Mouse (Mus musculus) heart, embryonic 15.5 days (tissue): ENCODE results near the gene Gal3st2. TPM values are rescaled to one million over a fixed set of nuclear protein-coding genes. Genes with fewer than 3 reads are reported as not detected.
"Not testable (repeated sequence)": the region's sequence is repeated elsewhere in the genome, so short reads cannot be mapped to it uniquely, and the experiment has no call there.

Experiments used
- ATAC-seq: fragments of 200-750 bp; cut with Nextera tagmentation; replicated peaks from 2 replicates; pipeline ENCODE4 v1.8.0; 2017; ENCODE audit warnings: low read depth, moderate TSS enrichment; ENCODE audit not compliant: insufficient number of reproducible peaks, insufficient read depth, low FRiP score
- H3K27ac ChIP-seq: fragments of 300-500 bp; sonication (generic); 2 replicates; pipeline ENCODE4 v1.5.1; 2015; ENCODE audit warnings: mild to moderate bottlenecking, inconsistent platforms
- H3K27me3 ChIP-seq: fragments of 300-500 bp; sonication (generic); 2 replicates; pipeline ENCODE4 v1.6.1; 2015; ENCODE audit warnings: inconsistent platforms
- H3K36me3 ChIP-seq: fragments of 300-500 bp; sonication (generic); 2 replicates; pipeline ENCODE4 v1.6.1; 2015; ENCODE audit warnings: mild to moderate bottlenecking, inconsistent platforms
- H3K4me1 ChIP-seq: fragments of 300-500 bp; sonication (generic); replicated peaks from 2 replicates; pipeline ENCODE4 v1.6.1; 2015; ENCODE audit warnings: inconsistent platforms
- H3K4me2 ChIP-seq: fragments of 300-500 bp; sonication (generic); 2 replicates; pipeline ENCODE4 v1.6.1; 2015; ENCODE audit warnings: inconsistent platforms, mild to moderate bottlenecking, moderate library complexity
- H3K4me3 ChIP-seq: fragments of 300-500 bp; sonication (generic); 2 replicates; pipeline ENCODE4 v1.5.1; 2015; ENCODE audit warnings: mild to moderate bottlenecking, inconsistent platforms
- H3K9ac ChIP-seq: fragments of 300-500 bp; sonication (generic); 2 replicates; pipeline ENCODE4 v1.6.1; 2015; ENCODE audit warnings: mild to moderate bottlenecking, inconsistent platforms
- H3K9me3 ChIP-seq: fragments of 300-500 bp; sonication (generic); replicated peaks from 2 replicates; pipeline ENCODE4 v1.6.1; 2016; ENCODE audit warnings: inconsistent platforms
- WGBS: fragments of 180-500 bp; shearing (Covaris S2); methylation state at CpG from one replicate; pipeline ENCODE4 v1.1.7; 2015; ENCODE audit warnings: mixed read lengths; 5-methylcytosine and 5-hydroxymethylcytosine counted together
- polyA plus RNA-seq: library from polyadenylated mRNA; unstranded; fragments of >200 nt; fragmentation: Nextera tagmentation; extraction: Ambion mirVana; gene quantifications from 2 replicates; pipeline ENCODE4 v1.2.1, GENCODE M21; 2015

Gene Gal3st2
- polyA plus RNA-seq, 1 experiment from 2014 or later, result 0.09 TPM

GRCm38 (mm10) chr1:93834671-93835150, 26.4 kb upstream of the Gal3st2 start:
- no peaks in the 10 kb centered on the region for H3K36me3 ChIP-seq
- H3K9ac ChIP-seq, result no peak overlapping the region
- H3K4me3 ChIP-seq, result no peak overlapping the region
- ATAC-seq, result no peak
- no peaks in the 10 kb centered on the region for H3K9me3 ChIP-seq
- H3K27ac ChIP-seq, result no peak overlapping the region
- no peaks in the 10 kb centered on the region for H3K27me3 ChIP-seq
- WGBS, result 83% methylated on average over 7 of the region's 7 CpGs
- H3K4me1 ChIP-seq, result no peaks in the 10 kb centered on the region
- no peak overlapping the region for H3K4me2 ChIP-seq

- Histone ChIP-seq H3K9me3 (no peaks in the 10 kb centered on the region), H3K9ac (no peak overlapping the region), H3K4me3 (no peak overlapping the region), H3K27ac (no peak overlapping the region), H3K4me1 (no peaks in the 10 kb centered on the region), H3K27me3 (no peaks in the 10 kb centered on the region), H3K36me3 (no peaks in the 10 kb centered on the region), H3K4me2 (no peak overlapping the region)
- WGBS, result 92% methylated on average over 4 of the region's 4 CpGs
- no peak for ATAC-seq
These were observed 25.9 kb upstream of the Gal3st2 start for GRCm38 (mm10) chr1:93835211-93835610.

- Histone ChIP-seq H3K27me3 (no peaks in the 10 kb centered on the region), H3K4me2 (no peak overlapping the region), H3K9ac (no peak overlapping the region), H3K9me3 (no peaks in the 10 kb centered on the region), H3K36me3 (no peaks in the 10 kb centered on the region), H3K4me3 (no peak overlapping the region), H3K4me1 (no peaks in the 10 kb centered on the region), H3K27ac (no peak overlapping the region)
- 79% methylated on average over 6 of the region's 6 CpGs for WGBS
- ATAC-seq, result no peak
These were observed 25.1 kb upstream of the Gal3st2 start for GRCm38 (mm10) chr1:93835876-93836531.

GRCm38 (mm10) chr1:93836532-93836913, 24.6 kb upstream of the Gal3st2 start:
- H3K27ac ChIP-seq, result no peak overlapping the region
- no peaks in the 10 kb centered on the region for H3K36me3 ChIP-seq
- H3K4me2 ChIP-seq, result no peak overlapping the region
- H3K27me3 ChIP-seq, result no peaks in the 10 kb centered on the region
- no peaks in the 10 kb centered on the region for H3K9me3 ChIP-seq
- WGBS, result 86% methylated on average over 2 of the region's 2 CpGs
- no peak overlapping the region for H3K9ac ChIP-seq
- no peak for ATAC-seq
- H3K4me3 ChIP-seq, result no peak overlapping the region
- H3K4me1 ChIP-seq, result no peaks in the 10 kb centered on the region

- H3K4me1 ChIP-seq, result no peaks in the 10 kb centered on the region
- H3K4me2 ChIP-seq, result no peak overlapping the region
- H3K9me3 ChIP-seq, result no peaks in the 10 kb centered on the region
- H3K4me3 ChIP-seq, result no peak overlapping the region
- no peaks in the 10 kb centered on the region for H3K36me3 ChIP-seq
- H3K9ac ChIP-seq, result no peak overlapping the region
- no peak overlapping the region for H3K27ac ChIP-seq
- no peaks in the 10 kb centered on the region for H3K27me3 ChIP-seq
- no peak for ATAC-seq
- 89% methylated on average over 8 of the region's 8 CpGs for WGBS
These were observed 23.8 kb upstream of the Gal3st2 start for GRCm38 (mm10) chr1:93837335-93837734.

- not testable (repeated sequence) for H3K9me3 ChIP-seq, H3K27ac ChIP-seq, H3K4me2 ChIP-seq, H3K36me3 ChIP-seq, H3K4me1 ChIP-seq, H3K9ac ChIP-seq, ATAC-seq, H3K4me3 ChIP-seq, H3K27me3 ChIP-seq
- WGBS, result 81% methylated on average over 8 of the region's 8 CpGs
These were observed 22.5 kb upstream of the Gal3st2 start for GRCm38 (mm10) chr1:93838569-93838968.

GRCm38 (mm10) chr1:93845766-93846366, 15.2 kb upstream of the Gal3st2 start:
- not testable (repeated sequence) for H3K9ac ChIP-seq, H3K4me1 ChIP-seq, H3K9me3 ChIP-seq, H3K27me3 ChIP-seq, H3K4me3 ChIP-seq, H3K4me2 ChIP-seq, ATAC-seq, H3K27ac ChIP-seq, H3K36me3 ChIP-seq
- WGBS, result 59% methylated on average over 1 of the region's 3 CpGs

- not testable (repeated sequence) for H3K36me3 ChIP-seq, H3K27me3 ChIP-seq, H3K4me1 ChIP-seq, H3K4me2 ChIP-seq, H3K9ac ChIP-seq, H3K27ac ChIP-seq, ATAC-seq, H3K9me3 ChIP-seq, H3K4me3 ChIP-seq
- WGBS, result 88% methylated on average over 4 of the region's 4 CpGs
These were observed 5.3 kb upstream of the Gal3st2 start for GRCm38 (mm10) chr1:93855790-93856189.

- Histone ChIP-seq H3K9ac (no peak overlapping the region), H3K9me3 (no peaks in the 10 kb centered on the region), H3K36me3 (no peaks in the 10 kb centered on the region), H3K4me2 (no peak overlapping the region), H3K27me3 (no peaks in the 10 kb centered on the region), H3K4me1 (no peaks in the 10 kb centered on the region), H3K4me3 (no peak overlapping the region), H3K27ac (no peak overlapping the region)
- no peak for ATAC-seq
- WGBS, result 82% methylated on average over 6 of the region's 6 CpGs
These were observed 3.7 kb upstream of the Gal3st2 start for GRCm38 (mm10) chr1:93857370-93857769.

GRCm38 (mm10) chr1:93857991-93858390, 3.1 kb upstream of the Gal3st2 start:
- 80% methylated on average over 3 of the region's 3 CpGs for WGBS

GRCm38 (mm10) chr1:93859619-93860018, 1.5 kb upstream of the Gal3st2 start:
- Histone ChIP-seq H3K4me3 (no peak overlapping the region), H3K27ac (no peak overlapping the region), H3K27me3 (no peaks in the 10 kb centered on the region), H3K4me1 (no peaks in the 10 kb centered on the region), H3K9me3 (no peaks in the 10 kb centered on the region), H3K36me3 (no peaks in the 10 kb centered on the region), H3K4me2 (no peak overlapping the region), H3K9ac (no peak overlapping the region)
- no peak for ATAC-seq

More at GRCm38 (mm10) chr1:93857991-93858390, 3.1 kb upstream of the Gal3st2 start:
- H3K27ac ChIP-seq, result no peak overlapping the region
- no peak for ATAC-seq
- H3K4me2 ChIP-seq, result no peak overlapping the region
- H3K4me1 ChIP-seq, result no peaks in the 10 kb centered on the region
- H3K9me3 ChIP-seq, result no peaks in the 10 kb centered on the region
- H3K36me3 ChIP-seq, result no peaks in the 10 kb centered on the region
- H3K9ac ChIP-seq, result no peak overlapping the region
- no peaks in the 10 kb centered on the region for H3K27me3 ChIP-seq
- H3K4me3 ChIP-seq, result no peak overlapping the region

- not testable (repeated sequence) for H3K36me3 ChIP-seq, ATAC-seq, H3K4me1 ChIP-seq, H3K27ac ChIP-seq, H3K27me3 ChIP-seq, H3K9ac ChIP-seq, H3K9me3 ChIP-seq, H3K4me2 ChIP-seq, H3K4me3 ChIP-seq
- 44% methylated on average over 1 of the region's 1 CpGs for WGBS
These were observed 10.5 kb downstream of the Gal3st2 start for GRCm38 (mm10) chr1:93871594-93872105.
